Mouse (Mus musculus) myocyte (in vitro differentiated cells): Measurements from ENCODE around the gene Kcnn3. TPM values are rescaled to one million over a fixed set of nuclear protein-coding genes. Genes with fewer than 3 reads are reported as not detected.
A peak's percentile ranks its signal among the peaks of the same experiment; 100 is the strongest.

Source experiments
- H3K27me3 ChIP-seq: one replicate; pipeline ENCODE4 v1.6.1; 2011; ENCODE audit not compliant: control insufficient read depth, insufficient read depth, insufficient read length
- H3K36me3 ChIP-seq: one replicate; pipeline ENCODE4 v1.6.1; 2011; ENCODE audit not compliant: control insufficient read depth, insufficient read depth
- H3K4me2 ChIP-seq: one replicate; pipeline ENCODE4 v1.6.1; 2011; ENCODE audit warnings: low read depth, control low read depth
- H3K4me3 ChIP-seq: one replicate; pipeline ENCODE4 v1.5.1; 2011; ENCODE audit warnings: mild to moderate bottlenecking, control low read depth, moderate library complexity
- H3K79me2 ChIP-seq: one replicate; pipeline ENCODE4 v1.6.1; 2011; ENCODE audit not compliant: control insufficient read depth, insufficient read depth
- H3ac ChIP-seq: one replicate; pipeline ENCODE4 v1.6.1; 2011; ENCODE audit not compliant: control insufficient read depth, insufficient read length
- CEBPB ChIP-seq: IDR thresholded peaks from 2 replicates; pipeline ENCODE4 v1.6.1; 2011; ENCODE audit warnings: mild to moderate bottlenecking, moderate library complexity; ENCODE audit not compliant: poor library complexity, insufficient read depth, severe bottlenecking
- E2F4 ChIP-seq: IDR thresholded peaks from one replicate; pipeline ENCODE4 v1.6.1; 2011; ENCODE audit warnings: mild to moderate bottlenecking, control low read depth, moderate library complexity; ENCODE audit not compliant: insufficient read depth
- MAX ChIP-seq: IDR thresholded peaks from one replicate; pipeline ENCODE4 v1.6.1; 2011; ENCODE audit warnings: low read depth, mild to moderate bottlenecking, control low read depth
- MYOD1 ChIP-seq, 3 experiments: IDR thresholded peaks; one replicate each; pipeline ENCODE4 v1.6.1; 2011; ENCODE audit warnings: control low read depth in 2 of 3, low read depth in 2 of 3, mild to moderate bottlenecking in 2 of 3, moderate library complexity in 1 of 3; ENCODE audit not compliant: insufficient read length in 2 of 3, control insufficient read depth in 1 of 3
- MYOG ChIP-seq, 3 experiments: IDR thresholded peaks; one replicate each; pipeline ENCODE4 v1.6.1; 2011; ENCODE audit warnings: control low read depth in 2 of 3, low read depth in 2 of 3, mild to moderate bottlenecking in 2 of 3; ENCODE audit not compliant: insufficient read length in 2 of 3, control insufficient read depth in 1 of 3, insufficient read depth in 1 of 3
- POLR2A ChIP-seq: IDR thresholded peaks from one replicate; pipeline ENCODE4 v1.6.1; 2011; ENCODE audit warnings: low read depth, mild to moderate bottlenecking, control low read depth, moderate library complexity; ENCODE audit not compliant: insufficient read length
- POLR2AphosphoS2 ChIP-seq: IDR thresholded peaks from one replicate; pipeline ENCODE4 v1.6.1; 2011; ENCODE audit warnings: low read depth, control low read depth; ENCODE audit not compliant: insufficient read length
- REST ChIP-seq: IDR thresholded peaks from one replicate; pipeline ENCODE4 v1.6.1; 2011; ENCODE audit warnings: mild to moderate bottlenecking, control low read depth, moderate library complexity; ENCODE audit not compliant: insufficient read depth, insufficient read length
- SRF ChIP-seq: IDR thresholded peaks from one replicate; pipeline ENCODE4 v1.6.1; 2011; ENCODE audit warnings: low read depth; ENCODE audit not compliant: control insufficient read depth, insufficient read length
- TCF12 ChIP-seq: IDR thresholded peaks from one replicate; pipeline ENCODE4 v1.6.1; 2011; ENCODE audit warnings: mild to moderate bottlenecking, control low read depth; ENCODE audit not compliant: poor library complexity, insufficient read depth, severe bottlenecking
- TCF3 ChIP-seq: IDR thresholded peaks from one replicate; pipeline ENCODE4 v1.6.1; 2011; ENCODE audit warnings: low read depth, control low read depth; ENCODE audit not compliant: insufficient read length
- USF1 ChIP-seq: IDR thresholded peaks from one replicate; pipeline ENCODE4 v1.6.1; 2011; ENCODE audit warnings: low read depth, mild to moderate bottlenecking, control low read depth, moderate library complexity
- polyA plus RNA-seq: library from polyadenylated mRNA; unstranded; fragments of >200 nt; fragmentation: generic; extraction: Trizol; gene quantifications from one replicate; pipeline ENCODE4 v1.2.1, GENCODE M21; 2012; ENCODE audit warnings: missing spikeins

The Kcnn3 gene
- polyA plus RNA-seq, 1 experiment: 0.68 TPM

DNA sequence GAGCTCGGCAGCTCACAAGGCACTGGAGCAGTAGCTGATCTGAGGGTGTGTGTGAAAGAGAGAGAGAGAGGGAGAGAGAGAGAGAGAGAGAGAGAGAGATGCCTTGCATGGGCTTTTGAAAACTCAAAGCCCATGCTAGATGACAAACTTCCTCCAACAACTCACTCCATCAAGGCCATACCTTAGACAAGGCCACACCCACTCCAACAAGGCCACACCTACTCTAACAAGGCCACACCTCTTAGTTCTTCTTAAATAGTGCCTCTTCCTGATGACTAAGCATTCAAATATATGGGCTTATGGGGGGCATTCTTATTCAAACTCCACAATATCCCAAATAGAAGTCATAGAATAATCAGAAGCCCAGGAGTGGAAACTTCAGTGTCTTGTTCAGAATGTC, 49.1 kb downstream of the Kcnn3 start:
- Histone ChIP-seq H3K79me2 (no peaks in the 10 kb centered on the region), H3K4me3 (no peak overlapping the region), H3K4me2 (no peak overlapping the region), H3ac (no peak overlapping the region), H3K27me3 (peaks cover 76% of the 10 kb centered on the region), H3K36me3 (no peaks in the 10 kb centered on the region)
- TF ChIP-seq TCF3: no peak

GRCm38 (mm10) chr3:89569707-89570324, 49.9 kb downstream of the Kcnn3 start:
- H3K79me2 ChIP-seq: no peaks in the 10 kb centered on the region
- H3K4me2 ChIP-seq: no peak overlapping the region
- H3ac ChIP-seq: no peak overlapping the region
- no peaks in the 10 kb centered on the region for H3K36me3 ChIP-seq
- H3K27me3 ChIP-seq: peaks cover 70% of the 10 kb centered on the region
- H3K4me3 ChIP-seq: no peak overlapping the region
- no peak for TF ChIP-seq E2F4

DNA sequence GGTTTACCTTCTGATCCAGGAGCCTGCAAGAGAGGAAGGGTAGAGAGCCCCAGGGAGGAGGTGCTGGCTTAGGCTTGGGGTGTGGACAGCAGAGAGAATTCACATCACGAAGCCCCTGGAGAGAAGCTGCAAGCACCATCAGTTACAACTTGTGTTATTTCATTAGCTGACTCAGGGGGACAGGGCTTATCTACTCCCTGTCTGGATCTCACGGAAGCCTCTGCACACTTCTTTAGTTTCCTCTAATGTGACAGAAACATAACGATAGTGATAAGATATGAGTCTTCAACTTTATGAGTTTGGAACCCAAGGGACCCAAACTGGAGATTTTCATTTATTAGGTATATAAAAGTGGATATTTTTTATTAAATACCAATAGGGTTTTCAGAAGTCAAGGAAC, 50.4 kb downstream of the Kcnn3 start:
- Histone ChIP-seq H3K27me3 (peaks cover 65% of the 10 kb centered on the region), H3K4me2 (no peak overlapping the region), H3K36me3 (no peaks in the 10 kb centered on the region), H3ac (no peak overlapping the region), H3K79me2 (no peaks in the 10 kb centered on the region), H3K4me3 (no peak overlapping the region)
- TF ChIP-seq TCF3 (no peak), POLR2A (no peak)

DNA sequence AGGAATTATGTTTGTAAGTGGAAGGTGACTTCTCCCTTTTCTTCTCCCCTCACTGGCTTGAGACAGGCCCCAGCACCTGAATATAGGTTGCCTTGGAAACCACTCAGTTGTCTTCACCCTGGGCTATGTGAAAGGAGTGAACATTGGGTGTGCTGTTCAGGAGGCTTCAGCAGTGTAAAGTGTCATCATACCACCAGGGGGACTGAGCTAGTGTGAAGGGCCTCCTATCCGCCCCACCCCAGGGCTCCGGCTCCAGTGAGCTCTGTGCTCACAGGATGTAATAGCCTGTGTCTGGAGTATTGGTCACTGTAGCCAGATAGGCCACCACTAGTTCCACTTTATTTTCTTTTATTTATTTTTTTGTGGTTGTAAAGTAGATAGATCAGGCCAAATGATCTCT, 54.3 kb downstream of the Kcnn3 start:
- Histone ChIP-seq H3K4me2 (no peak overlapping the region), H3ac (no peak overlapping the region), H3K79me2 (no peaks in the 10 kb centered on the region), H3K4me3 (no peak overlapping the region), H3K36me3 (no peaks in the 10 kb centered on the region), H3K27me3 (peaks cover 46% of the 10 kb centered on the region)
- TF ChIP-seq USF1 (no peak), SRF (no peak), MYOG (IDR thresholded peaks at IDR 0.05; ENCODE audit: control insufficient read depth in 1 of 3, insufficient read depth in 1 of 3, insufficient read length in 2 of 3, low read depth in 2 of 3) (no peak), MAX (no peak), POLR2AphosphoS2 (no peak), REST (no peak), TCF12 (no peak), CEBPB (no peak), E2F4 (no peak), POLR2A (no peak), MYOD1 (IDR thresholded peaks at IDR 0.05; ENCODE audit: control insufficient read depth in 1 of 3, insufficient read length in 2 of 3, low read depth in 2 of 3) (no peak), TCF3 (no peak)

- no peak overlapping the region for H3K4me3 ChIP-seq
- no peaks in the 10 kb centered on the region for H3K36me3 ChIP-seq
- H3K27me3 ChIP-seq: peaks cover 38% of the 10 kb centered on the region
- no peaks in the 10 kb centered on the region for H3K79me2 ChIP-seq
- no peak for TF ChIP-seq CEBPB
- no peak for TF ChIP-seq REST
- TF ChIP-seq SRF: no peak
- TF ChIP-seq POLR2A: no peak
- no peak for TF ChIP-seq E2F4
- TF ChIP-seq MAX: no peak
- TF ChIP-seq MYOD1 (IDR thresholded peaks at IDR 0.05; ENCODE audit: control insufficient read depth in 1 of 3, insufficient read length in 2 of 3, low read depth in 2 of 3): no peak
- TF ChIP-seq POLR2AphosphoS2: no peak
- TF ChIP-seq USF1: no peak
- TF ChIP-seq TCF12: no peak
- TF ChIP-seq MYOG (IDR thresholded peaks at IDR 0.05; ENCODE audit: control insufficient read depth in 1 of 3, insufficient read depth in 1 of 3, insufficient read length in 2 of 3, low read depth in 2 of 3): no peak
- TF ChIP-seq TCF3: no peak
- no peak overlapping the region for H3K4me2 ChIP-seq
- H3ac ChIP-seq: no peak overlapping the region
Measured at GRCm38 (mm10) chr3:89576381-89576780, 56.4 kb downstream of the Kcnn3 start.

- Histone ChIP-seq H3K4me3 (no peak overlapping the region), H3K27me3 (peaks cover 38% of the 10 kb centered on the region), H3K36me3 (no peaks in the 10 kb centered on the region), H3K4me2 (no peak overlapping the region), H3ac (no peak overlapping the region), H3K79me2 (no peaks in the 10 kb centered on the region)
- TF ChIP-seq CEBPB: no peak
- TF ChIP-seq MAX: no peak
- no peak for TF ChIP-seq TCF3
- no peak for TF ChIP-seq MYOG (IDR thresholded peaks at IDR 0.05; ENCODE audit: control insufficient read depth in 1 of 3, insufficient read depth in 1 of 3, insufficient read length in 2 of 3, low read depth in 2 of 3)
- no peak for TF ChIP-seq USF1
- peak in 1 of 3 experiments; percentile 8 for TF ChIP-seq MYOD1 (IDR thresholded peaks at IDR 0.05; ENCODE audit: control insufficient read depth in 1 of 3, insufficient read length in 2 of 3, low read depth in 2 of 3)
Measured at GRCm38 (mm10) chr3:89577154-89577553, 57.2 kb downstream of the Kcnn3 start.
